Mouse (Mus musculus) left cerebral cortex, adult 2 months (tissue): ENCODE measurements around the gene Layn. TPM values are rescaled to one million over a fixed set of nuclear protein-coding genes. Genes with fewer than 3 reads are reported as not detected.

ENCODE experiments used
- DNase-seq, 2 experiments: peaks; one replicate each; pipeline ENCODE4 v3.0.0; 2021 to 2022; ENCODE audit warnings: low spot score in 2 of 2, mixed read lengths in 1 of 2; ENCODE audit errors: extremely low spot score in 1 of 2
- H3K27ac ChIP-seq: fragments of 200-600 bp; 2 replicates; pipeline ENCODE4 v1.8.1; 2022
- H3K4me3 ChIP-seq: fragments of 200-600 bp; 2 replicates; pipeline ENCODE4 v1.8.1; 2022
- CTCF ChIP-seq: fragments of 200-600 bp; IDR thresholded peaks from 2 replicates; pipeline ENCODE4 v1.8.1; 2022; ENCODE audit warnings: antibody characterized with exemption, mild to moderate bottlenecking, moderate library complexity
- intact Hi-C: fragments of 180-260 bp; cut with DNase I; formaldehyde crosslinking; loops from one replicate; pipeline ENCODE4 v1.15.1; 2025
- microRNA-seq, 2 experiments: library from miRNA; unstranded; fragments of <30 nt; microRNA quantifications; one replicate each; pipeline ENCODE4 v1.2.0; 2021
- total RNA-seq, 2 experiments: library from RNA; stranded (reverse); gene quantifications; 2 replicates each; pipeline ENCODE4 v1.2.3; 2021

The Layn gene
- total RNA-seq, 2 experiments from 2014 or later = 6.8 to 7.4 TPM

DNA sequence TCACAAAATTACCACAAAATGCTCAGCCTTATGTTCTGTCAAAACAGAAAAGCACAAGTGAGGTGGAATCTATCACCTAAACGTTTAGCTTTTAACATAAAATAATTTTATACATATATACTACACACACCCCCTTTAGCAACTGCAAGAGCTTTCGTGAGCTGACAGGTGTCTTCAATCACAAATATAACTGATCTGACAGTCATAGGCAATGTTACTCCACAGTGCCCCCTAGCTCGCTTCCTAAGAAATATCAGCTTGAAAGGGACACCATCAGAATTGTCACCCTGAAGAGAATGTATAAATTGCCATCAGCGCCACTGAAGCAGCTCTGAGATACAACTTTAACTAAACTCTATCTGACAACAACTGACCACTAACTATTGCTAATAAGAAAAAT, 70.0 kb downstream of the Layn start:
- Histone ChIP-seq H3K4me3 (peak overlapping the region; percentile 98), H3K27ac (no peak overlapping the region)
- peak; percentile 41 to 42 for DNase-seq
- intact Hi-C loops = loop anchor here (5.0 kb wide), 1 partner anchor 95 kb away; no protein-coding TSS in a partner anchor
- peak; percentile 84 for TF ChIP-seq CTCF

Small RNA genes lying within 50 kb of the gene (microRNA-seq; reads per million reads assigned to microRNA genes)
- 6.1 to 7.6 reads per million in 2 experiments for gene Mir34b
- gene Mir34c = 51.9 to 255 reads per million in 2 experiments

Other genes starting within 250 kb of the Layn start
- 10 to 100 TPM; 21.6 to 28.5 TPM for gene Ppp2r1b, start 231.8 kb downstream of the Layn start, total RNA-seq
- 10 to 100 TPM; 57.5 to 84.4 TPM for gene Sik2, start 68.0 kb downstream of the Layn start, total RNA-seq
- not detected for gene Btg4, start 16.2 kb downstream of the Layn start, total RNA-seq
- gene 4833427G06Rik, start 25.0 kb upstream of the Layn start, total RNA-seq = not detected
- not detected for gene Gm32742, start 88.4 kb upstream of the Layn start, total RNA-seq
- under 1 TPM in 1 of 2 experiments, not detected in 1; 0.14 TPM for gene Pou2af1, start 136.6 kb upstream of the Layn start, total RNA-seq
- 1 to 10 TPM; 1.0 to 1.4 TPM for gene Colca2, start 201.5 kb upstream of the Layn start, total RNA-seq